Mouse (Mus musculus) intestine, embryonic 16.5 days (tissue): ENCODE results near the gene Vwa1. TPM values are rescaled to one million over a fixed set of nuclear protein-coding genes. Genes with fewer than 3 reads are reported as not detected.

Experiments
- ATAC-seq: fragments of 200-750 bp; cut with Nextera tagmentation; 2 replicates; pipeline ENCODE4 v1.8.0; 2017; ENCODE audit warnings: moderate TSS enrichment, moderate library complexity
- H3K27ac ChIP-seq: fragments of 300-500 bp; sonication (generic); 2 replicates; pipeline ENCODE4 v1.5.1; 2014; ENCODE audit warnings: mild to moderate bottlenecking, low read length
- H3K27me3 ChIP-seq: fragments of 300-500 bp; sonication (generic); replicated peaks from 2 replicates; pipeline ENCODE4 v1.6.1; 2014; ENCODE audit warnings: low read length, control low read depth, mixed read lengths; ENCODE audit not compliant: control insufficient read depth, insufficient read depth
- H3K36me3 ChIP-seq: fragments of 300-500 bp; sonication (generic); 2 replicates; pipeline ENCODE4 v1.6.1; 2014; ENCODE audit warnings: low read length, control low read depth; ENCODE audit not compliant: control insufficient read depth, insufficient read depth
- H3K4me1 ChIP-seq: fragments of 300-500 bp; sonication (generic); 2 replicates; pipeline ENCODE4 v1.6.1; 2014; ENCODE audit warnings: low read length, control low read depth, mixed read lengths; ENCODE audit not compliant: control insufficient read depth, insufficient read depth
- H3K4me2 ChIP-seq: fragments of 300-500 bp; sonication (generic); 2 replicates; pipeline ENCODE4 v1.6.1; 2014; ENCODE audit warnings: low read depth, low read length, control low read depth
- H3K4me3 ChIP-seq: fragments of 300-500 bp; sonication (generic); 2 replicates; pipeline ENCODE4 v1.5.1; 2014; ENCODE audit warnings: mild to moderate bottlenecking, low read length
- H3K9ac ChIP-seq: fragments of 300-500 bp; sonication (generic); 2 replicates; pipeline ENCODE4 v1.6.1; 2014; ENCODE audit warnings: low read depth, low read length
- H3K9me3 ChIP-seq: fragments of 300-500 bp; sonication (generic); 2 replicates; pipeline ENCODE4 v1.6.1; 2016; ENCODE audit warnings: low read length, control low read depth; ENCODE audit not compliant: control insufficient read depth
- WGBS: fragments of 180-500 bp; shearing (Covaris S2); extraction: QIAGEN DNeasy Blood & Tissue Kit; methylation state at CpG from one replicate; pipeline ENCODE4 v1.1.7; 2014; 5-methylcytosine and 5-hydroxymethylcytosine counted together
- polyA plus RNA-seq: library from polyadenylated mRNA; unstranded; fragments of >200 nt; fragmentation: Nextera tagmentation; extraction: Ambion mirVana; gene quantifications from 2 replicates; pipeline ENCODE4 v1.2.1, GENCODE M21; 2015

The Vwa1 gene
- 18.9 TPM in 2 replicates for polyA plus RNA-seq

DNA sequence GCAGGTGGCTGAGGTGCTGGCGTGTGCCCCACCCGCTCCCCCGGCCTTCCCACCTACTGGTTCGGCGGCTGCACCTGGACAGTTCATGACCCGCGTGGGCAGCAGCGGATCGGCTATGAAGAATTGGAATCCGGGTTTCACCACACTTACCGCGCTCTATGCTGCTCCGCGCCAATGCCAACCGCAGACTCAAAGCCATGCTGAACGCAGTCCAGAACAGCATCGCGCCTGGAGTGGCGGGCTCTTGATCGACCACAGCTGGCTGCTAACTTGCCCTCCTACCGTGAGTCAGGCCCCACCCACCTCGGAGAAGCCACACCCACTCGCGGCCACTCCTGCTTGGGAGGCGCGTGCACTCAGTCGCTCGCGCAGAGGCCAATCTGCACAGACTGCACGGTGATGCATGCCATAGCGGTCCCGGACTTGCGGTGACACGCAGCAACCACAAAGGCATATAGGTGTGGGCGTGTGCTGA is at the start of gene Vwa1:
Vwa1 (minus strand) TSS at position 419 of the 475 bp plus-strand sequence.
- Histone ChIP-seq H3K4me3 (peak within 1 kb of the TSS; percentile 52), H3K27me3 (peaks cover 3% of the 10 kb centered on the region; the same call in 1 of the 2 replicates), H3K9ac (peak within 1 kb of the TSS; percentile 63), H3K36me3 (no peaks in the 10 kb centered on the region), H3K27ac (peak within 1 kb of the TSS; percentile 85), H3K4me1 (peaks cover 60% of the 10 kb centered on the region), H3K4me2 (peak within 1 kb of the TSS; percentile 91), H3K9me3 (no peaks in the 10 kb centered on the region)
- under 1% methylated on average over 35 of the region's 35 CpGs for WGBS
- peak; percentile 66 for ATAC-seq

DNA sequence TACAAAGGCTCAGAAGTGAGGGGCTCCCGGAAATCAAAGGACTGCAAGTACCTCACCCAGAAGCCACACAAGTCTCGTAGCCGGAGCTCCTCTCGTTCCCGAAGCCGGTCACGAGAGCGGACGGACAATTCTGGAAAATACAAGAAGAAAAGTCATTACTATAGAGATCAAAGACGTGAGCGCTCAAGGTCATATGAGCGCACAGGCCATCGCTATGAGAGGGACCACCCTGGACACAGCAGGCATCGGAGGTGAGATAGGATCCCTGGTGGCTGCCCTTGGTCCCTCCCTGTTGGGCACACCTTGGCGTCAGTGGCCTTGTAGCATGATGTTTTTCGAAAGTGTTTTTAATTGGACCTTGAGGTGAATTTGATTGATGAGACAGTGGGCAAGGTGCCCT is 48.9 kb upstream of the Vwa1 start:
- 94% methylated on average over 16 of the region's 16 CpGs for WGBS
- Histone ChIP-seq H3K4me3 (no peak overlapping the region), H3K4me2 (no peak overlapping the region), H3K36me3 (peaks cover 40% of the 10 kb centered on the region), H3K9me3 (no peaks in the 10 kb centered on the region), H3K27me3 (no peaks in the 10 kb centered on the region), H3K27ac (no peak overlapping the region), H3K9ac (no peak overlapping the region), H3K4me1 (no peaks in the 10 kb centered on the region)
- no peak; the same call in 1 of the 2 replicates for ATAC-seq

DNA sequence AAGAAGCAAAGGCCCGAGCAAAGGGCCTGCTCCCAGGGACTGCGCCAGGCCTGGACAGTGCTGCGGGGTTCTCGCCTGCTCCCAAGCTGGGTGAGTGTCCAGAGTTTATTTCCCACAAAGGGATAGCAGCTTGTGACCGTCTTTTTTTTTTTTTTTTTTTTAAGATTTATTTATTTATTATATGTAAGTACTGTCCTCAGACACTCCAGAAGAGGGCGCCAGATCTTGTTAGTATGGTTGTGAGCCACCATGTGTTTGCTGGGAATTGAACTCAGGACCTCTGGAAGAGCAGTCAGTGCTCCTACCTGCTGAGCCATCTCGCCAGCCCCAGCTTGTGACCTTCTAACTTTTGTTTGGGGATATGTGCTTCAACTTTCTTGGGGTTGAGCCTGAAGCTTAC is 46.5 kb upstream of the Vwa1 start:
- no peak overlapping the region for H3K27ac ChIP-seq
- H3K9ac ChIP-seq, result no peak overlapping the region
- H3K27me3 ChIP-seq, result no peaks in the 10 kb centered on the region
- no peaks in the 10 kb centered on the region for H3K9me3 ChIP-seq
- H3K4me2 ChIP-seq, result no peak overlapping the region
- H3K36me3 ChIP-seq, result peaks cover 51% of the 10 kb centered on the region
- no peak for ATAC-seq
- H3K4me1 ChIP-seq, result 0 out of 2 replicates have a peak, but pooled peaks cover 4% of the 10 kb centered on the region
- H3K4me3 ChIP-seq, result no peak overlapping the region
- WGBS, result 73% methylated on average over 7 of the region's 7 CpGs

DNA sequence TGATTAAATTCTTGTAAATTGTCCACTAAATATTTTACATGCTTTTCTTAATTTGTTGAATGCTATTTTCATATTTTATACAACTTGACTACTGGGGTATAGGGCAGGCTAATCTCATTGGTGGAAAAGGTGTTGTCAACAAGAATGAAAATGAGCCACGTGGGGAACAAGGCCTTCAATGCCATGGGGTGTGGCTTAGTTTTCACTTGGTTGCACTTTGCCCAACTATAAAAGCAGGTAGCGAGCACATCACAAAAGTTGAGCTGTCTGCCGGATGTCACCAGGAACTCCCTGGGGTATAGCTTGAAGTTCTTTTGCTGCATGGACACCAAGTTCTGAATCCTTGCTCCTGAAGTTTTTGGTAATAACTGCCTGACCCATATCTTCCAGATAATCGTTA is 43.0 kb upstream of the Vwa1 start:
- no peak overlapping the region for H3K4me3 ChIP-seq
- H3K9me3 ChIP-seq, result no peaks in the 10 kb centered on the region
- no peak overlapping the region for H3K4me2 ChIP-seq
- no peaks in the 10 kb centered on the region for H3K27me3 ChIP-seq
- peak; percentile 64; the same call in 1 of the 2 replicates for ATAC-seq
- H3K4me1 ChIP-seq, result peaks cover 17% of the 10 kb centered on the region
- 68% methylated on average over 4 of the region's 4 CpGs for WGBS
- no peak overlapping the region for H3K27ac ChIP-seq
- peaks cover 34% of the 10 kb centered on the region for H3K36me3 ChIP-seq
- H3K9ac ChIP-seq, result no peak overlapping the region

DNA sequence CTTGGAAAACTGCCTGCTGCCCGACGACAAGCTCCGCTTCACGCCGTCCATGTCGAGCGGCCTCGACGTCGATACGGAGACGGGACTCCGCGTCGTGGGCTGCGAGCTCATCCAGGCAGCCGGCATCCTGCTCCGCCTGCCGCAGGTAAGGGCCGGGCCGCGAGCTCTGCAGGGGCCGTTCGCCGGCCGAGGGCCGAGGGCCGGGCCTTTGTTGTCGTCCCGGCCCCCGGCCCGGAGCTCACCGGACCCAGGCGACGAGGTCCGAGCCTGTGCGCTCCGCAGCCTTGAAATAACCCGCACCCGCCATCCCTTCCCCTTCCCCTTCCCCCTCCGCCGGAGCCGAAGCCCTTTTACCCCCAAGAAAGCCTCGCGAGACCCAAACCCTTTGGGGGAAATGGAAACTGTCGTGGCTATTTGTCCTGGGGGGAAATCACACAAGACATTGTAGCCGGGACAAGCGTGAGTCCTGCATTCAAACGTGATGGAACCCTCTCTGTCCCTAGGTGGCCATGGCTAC is 38.2 kb upstream of the Vwa1 start:
- H3K27ac ChIP-seq, result peak overlapping the region; percentile 87
- H3K4me2 ChIP-seq, result peak overlapping the region; percentile 84
- H3K4me3 ChIP-seq, result peak overlapping the region; percentile 97
- peaks cover 19% of the 10 kb centered on the region for H3K4me1 ChIP-seq
- H3K27me3 ChIP-seq, result no peaks in the 10 kb centered on the region
- ATAC-seq, result peak; percentile 45
- H3K9me3 ChIP-seq, result no peaks in the 10 kb centered on the region
- under 1% methylated on average over 49 of the region's 49 CpGs for WGBS
- peak overlapping the region; percentile 96 for H3K9ac ChIP-seq
- H3K36me3 ChIP-seq, result peaks cover 20% of the 10 kb centered on the region

DNA sequence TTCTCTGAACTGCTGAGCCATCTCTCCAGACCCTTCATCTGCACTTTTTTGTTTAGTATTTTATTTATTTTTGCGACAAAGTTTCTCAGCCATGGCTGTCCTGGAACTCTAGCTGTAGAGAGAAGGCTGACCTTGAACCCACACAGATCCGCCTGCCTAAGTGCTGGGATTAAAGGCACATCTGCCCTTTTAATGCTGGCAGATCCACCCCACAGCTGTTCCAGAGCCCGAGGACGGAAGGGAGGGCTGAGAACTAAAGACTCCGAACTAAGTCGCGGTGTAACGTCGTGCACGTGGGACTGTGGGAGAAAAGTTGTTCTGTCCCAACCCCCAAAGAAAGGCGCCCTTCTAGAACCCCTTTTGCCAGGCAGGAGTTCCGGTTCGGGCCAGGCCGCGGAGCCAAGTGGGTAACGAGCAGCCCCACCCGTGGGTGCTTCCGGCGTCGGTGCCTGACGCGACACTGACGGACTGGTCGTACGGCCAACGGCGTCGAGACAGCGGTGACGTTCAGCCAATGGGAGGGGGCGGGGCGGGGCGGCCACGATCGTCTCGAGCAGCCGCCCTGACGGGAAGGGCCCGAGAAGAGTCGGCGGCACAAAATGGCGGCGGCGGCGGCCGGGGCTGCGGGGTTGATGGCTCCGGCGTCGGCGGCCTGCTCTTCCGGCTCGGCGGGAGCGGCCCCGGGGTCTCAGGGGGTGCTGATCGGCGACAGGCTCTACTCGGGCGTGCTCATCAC is 37.6 kb upstream of the Vwa1 start, which contains the start of gene Ccnl2:
Ccnl2 (plus strand) TSS at position 561 of the 736 bp plus-strand sequence.
- H3K4me2 ChIP-seq, result peak within 1 kb of the TSS; percentile 84
- 1% methylated on average over 38 of the region's 60 CpGs for WGBS
- peak; percentile 99 for ATAC-seq

DNA sequence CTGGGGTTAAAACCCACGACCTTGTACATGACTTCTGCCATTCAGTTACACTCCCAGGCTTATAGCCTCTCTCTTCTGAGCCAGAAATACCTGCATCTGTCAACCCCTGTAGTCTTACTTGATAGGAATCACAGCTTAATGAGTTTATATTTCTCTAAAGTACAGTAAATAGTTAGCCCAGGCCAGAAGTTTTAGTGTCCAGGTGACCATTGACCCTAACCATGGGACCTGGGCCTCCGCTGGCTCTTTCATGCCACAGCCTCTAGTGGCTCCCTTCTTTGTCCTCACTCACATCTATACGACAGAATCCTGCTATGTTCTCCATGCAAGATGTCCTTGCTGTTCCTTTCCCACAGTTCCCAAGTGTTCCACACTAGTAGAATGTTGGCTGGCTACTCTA is 33.3 kb upstream of the Vwa1 start:
- H3K27ac ChIP-seq, result 0 out of 2 replicates have a peak overlapping the region, but pooled peaks have one; percentile 10

More for the DNA sequence above, 37.6 kb upstream of the Vwa1 start, which contains the start of gene Ccnl2:
- peak within 1 kb of the TSS; percentile 97 for H3K4me3 ChIP-seq
- peaks cover 22% of the 10 kb centered on the region for H3K36me3 ChIP-seq
- H3K4me1 ChIP-seq, result peaks cover 19% of the 10 kb centered on the region
- no peaks in the 10 kb centered on the region for H3K27me3 ChIP-seq
- peak within 1 kb of the TSS; percentile 94 for H3K27ac ChIP-seq
- H3K9ac ChIP-seq, result peak within 1 kb of the TSS; percentile 96
- no peaks in the 10 kb centered on the region for H3K9me3 ChIP-seq

DNA sequence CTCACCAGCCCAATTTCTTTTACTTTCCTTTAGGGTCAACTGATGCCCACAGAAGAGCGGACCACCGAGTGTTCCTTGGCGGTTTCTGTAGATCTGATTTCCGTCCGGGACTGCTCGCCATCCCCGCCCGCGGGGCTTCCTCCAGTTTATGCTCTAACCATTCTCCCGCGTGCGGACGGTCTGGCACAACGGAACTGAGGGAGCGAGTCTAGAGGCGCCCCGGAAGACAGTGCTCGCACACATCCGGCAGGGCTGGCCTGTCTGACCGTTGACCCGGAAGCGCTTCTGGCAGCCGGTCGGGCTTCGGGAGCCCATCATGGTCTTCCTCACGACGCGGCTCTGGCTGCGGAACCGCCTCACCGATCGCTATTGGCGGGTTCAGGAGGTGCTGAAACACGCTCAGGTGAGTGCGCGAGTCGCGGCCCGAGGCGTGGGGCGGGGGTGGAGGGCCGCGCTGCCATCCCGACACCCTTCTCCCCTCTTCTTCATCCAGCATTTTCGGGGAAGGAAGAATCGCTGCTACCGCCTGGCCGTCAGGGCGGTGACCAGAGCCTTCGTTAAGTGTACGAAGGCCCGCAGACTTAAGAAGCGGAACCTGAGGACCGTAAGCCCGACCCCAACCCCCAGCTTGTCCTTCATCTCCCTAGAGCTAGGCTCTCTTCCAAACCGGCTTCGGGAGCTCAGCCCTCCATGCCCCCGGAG is 29.0 kb upstream of the Vwa1 start:
- peaks cover 15% of the 10 kb centered on the region for H3K4me1 ChIP-seq
- peak overlapping the region; percentile 92 for H3K4me3 ChIP-seq
- H3K9me3 ChIP-seq, result no peaks in the 10 kb centered on the region
- WGBS, result under 1% methylated on average over 55 of the region's 58 CpGs
- no peaks in the 10 kb centered on the region for H3K27me3 ChIP-seq
- peak; percentile 98 for ATAC-seq
- peak overlapping the region; percentile 78 for H3K4me2 ChIP-seq
- peaks cover 7% of the 10 kb centered on the region; the same call in 1 of the 2 replicates for H3K36me3 ChIP-seq
- H3K9ac ChIP-seq, result peak overlapping the region; percentile 85
- peak overlapping the region; percentile 80 for H3K27ac ChIP-seq

More for the DNA sequence above, 33.3 kb upstream of the Vwa1 start:
- Histone ChIP-seq H3K36me3 (peaks cover 13% of the 10 kb centered on the region; the same call in 1 of the 2 replicates), H3K9ac (no peak overlapping the region), H3K27me3 (no peaks in the 10 kb centered on the region), H3K4me1 (peaks cover 20% of the 10 kb centered on the region), H3K4me3 (no peak overlapping the region), H3K9me3 (no peaks in the 10 kb centered on the region), H3K4me2 (no peak overlapping the region)
- whole genome bisulfite sequencing, result 84% methylated on average over 3 of the region's 3 CpGs
- ATAC-seq, result no peak
